Comparison of ENCODE assay signal across 19 mouse cellular contexts in genomic region chr3:137372854-137373253, GRCm38 (mm10).
"Had no signal": no experiment of that assay in that cellular context is flagged by ENCODE, and none has a peak within 500 bp of the region (broad histone marks: within the 10 kb centered on the region; RNA-seq: fewer than 3 reads in every experiment).

No protein-coding gene starts in this region.

- H3K27ac ChIP-seq: heart, embryonic 10.5 days; hindbrain, embryonic 10.5 days; hindbrain, embryonic 12.5 days; hindbrain, embryonic 14.5 days; intestine, embryonic 15.5 days; left cerebral cortex, adult 2 months; limb, embryonic 10.5 days; limb, embryonic 12.5 days; liver, embryonic 13.5 days had no signal

- H3K36me3 ChIP-seq: heart, embryonic 10.5 days; heart, embryonic 12.5 days; hindbrain, embryonic 10.5 days; hindbrain, embryonic 12.5 days; intestine, embryonic 15.5 days; limb, embryonic 10.5 days; limb, embryonic 12.5 days; liver, embryonic 13.5 days had no signal

- H3K9ac ChIP-seq: heart, embryonic 12.5 days; hindbrain, embryonic 12.5 days; hindbrain, embryonic 14.5 days; intestine, embryonic 15.5 days; limb, embryonic 12.5 days; liver, embryonic 13.5 days had no signal

- H3K4me1 ChIP-seq: heart, embryonic 10.5 days; heart, embryonic 12.5 days; hindbrain, embryonic 10.5 days; hindbrain, embryonic 12.5 days; intestine, embryonic 15.5 days; limb, embryonic 10.5 days; limb, embryonic 12.5 days; liver, embryonic 13.5 days had no signal

- DNase-seq: gastrocnemius, postnatal 14 days; heart, adult 18-20 months; heart, postnatal 10 days; kidney, adult 18-20 months; kidney, adult 8-10 months; kidney, postnatal 10 days; kidney, postnatal 25 days; kidney, postnatal 4 days; liver; liver, embryonic 13.5 days had no signal

- H3K4me3 ChIP-seq: heart, embryonic 10.5 days; heart, embryonic 12.5 days; hindbrain, embryonic 10.5 days; hindbrain, embryonic 12.5 days; intestine, embryonic 15.5 days; left cerebral cortex, adult 2 months; limb, embryonic 10.5 days; limb, embryonic 12.5 days; liver, embryonic 13.5 days had no signal

- H3K27me3 ChIP-seq: heart, embryonic 12.5 days; hindbrain, embryonic 12.5 days; intestine, embryonic 15.5 days; limb, embryonic 12.5 days; liver, embryonic 13.5 days had no signal
